In genomic region chr16:31342556-31342955, GRCm38 (mm10) we compare ENCODE assay signal across 14 mouse cellular contexts. TPM values are rescaled to one million over a fixed set of nuclear protein-coding genes. Genes with fewer than 3 reads are reported as not detected.
DNase-seq lines count a peak whose midpoint lies in the region; ATAC-seq and TF ChIP-seq lines count a peak whose summit lies in the region.
"Had no signal": no experiment of that assay in that cellular context is flagged by ENCODE, and none has a peak within 500 bp of the region (broad histone marks: within the 10 kb centered on the region; RNA-seq: fewer than 3 reads in every experiment).

No protein-coding gene starts in this region.

- H3K4me1 ChIP-seq in hindbrain, embryonic 11.5 days (replicated peaks; ENCODE audit: control insufficient read depth, insufficient read depth, low read length) = no peaks in the 10 kb centered on the region; the same call in 1 of the 2 replicates
- H3K4me1 ChIP-seq in hindbrain, embryonic 14.5 days (replicated peaks; ENCODE audit: control insufficient read depth, insufficient read depth, low read length) = peaks cover 9% of the 10 kb centered on the region; the same call in 1 of the 2 replicates
- no peaks in the 10 kb centered on the region for H3K4me1 ChIP-seq in midbrain, postnatal 0 days (ENCODE audit: insufficient read depth, low read length)
- H3K4me1 ChIP-seq in intestine, embryonic 16.5 days (ENCODE audit: control insufficient read depth, insufficient read depth, low read length) = peaks cover 3% of the 10 kb centered on the region; the same call in 1 of the 2 replicates
- 0 out of 2 replicates have a peak, but pooled peaks cover under 1% of the 10 kb centered on the region for H3K4me1 ChIP-seq in intestine, postnatal 0 days (replicated peaks; ENCODE audit: control insufficient read depth, insufficient read depth, low read length)

- DNase-seq in embryo, embryonic 10 days (ENCODE audit: low spot score) = peak; percentile 48
- no peak for DNase-seq in embryo, embryonic 10.5 days (ENCODE audit: low spot score)
- peak; percentile 43 for DNase-seq in hindbrain, embryonic 11.5 days (ENCODE audit: low spot score)
- no peak for DNase-seq in hindbrain, embryonic 14.5 days (ENCODE audit: low spot score)
- peak; percentile 38 for DNase-seq in forelimb bud, embryonic 11.5 days (ENCODE audit: low read depth, low spot score)
- DNase-seq in midbrain, postnatal 0 days (ENCODE audit: low spot score) = peak; percentile 22
- DNase-seq: adrenal gland, adult 2 months; kidney, postnatal 10 days; liver; lung, postnatal 10 days; spleen, adult 18-20 months had no signal

- no peaks in the 10 kb centered on the region for H3K36me3 ChIP-seq in hindbrain, embryonic 11.5 days (ENCODE audit: control insufficient read depth, insufficient read depth, low read length)
- H3K36me3 ChIP-seq in hindbrain, embryonic 14.5 days (replicated peaks; ENCODE audit: control insufficient read depth, insufficient read depth) = no peaks in the 10 kb centered on the region
- H3K36me3 ChIP-seq in midbrain, postnatal 0 days (ENCODE audit: insufficient read depth, low read length) = no peaks in the 10 kb centered on the region
- H3K36me3 ChIP-seq in intestine, embryonic 16.5 days (ENCODE audit: control insufficient read depth, insufficient read depth, low read length) = no peaks in the 10 kb centered on the region
- H3K36me3 ChIP-seq in intestine, postnatal 0 days (ENCODE audit: control insufficient read depth, insufficient read depth) = no peaks in the 10 kb centered on the region

- no peak overlapping the region for H3K4me2 ChIP-seq in hindbrain, embryonic 11.5 days (replicated peaks; ENCODE audit: low read depth, low read length)
- no peak overlapping the region for H3K4me2 ChIP-seq in hindbrain, embryonic 14.5 days (replicated peaks)
- H3K4me2 ChIP-seq in midbrain, postnatal 0 days (ENCODE audit: low read depth, low read length, poor library complexity, severe bottlenecking) = no peak overlapping the region
- H3K4me2 ChIP-seq in intestine, embryonic 16.5 days (ENCODE audit: low read depth, low read length) = no peak overlapping the region
- no peak overlapping the region for H3K4me2 ChIP-seq in intestine, postnatal 0 days (replicated peaks; ENCODE audit: low read depth)

- no peak for TF ChIP-seq CTCF in midbrain, postnatal 0 days (IDR thresholded peaks at IDR 0.05)
- TF ChIP-seq CTCF in intestine, postnatal 0 days (IDR thresholded peaks at IDR 0.05; ENCODE audit: low read depth) = no peak

- H3K9ac ChIP-seq in hindbrain, embryonic 11.5 days (ENCODE audit: low read depth, low read length) = peak overlapping the region; percentile 5; the same call in 1 of the 2 replicates
- H3K9ac ChIP-seq in hindbrain, embryonic 14.5 days = no peak overlapping the region
- no peak overlapping the region for H3K9ac ChIP-seq in midbrain, postnatal 0 days (replicated peaks; ENCODE audit: low read length, poor library complexity, severe bottlenecking)
- no peak overlapping the region for H3K9ac ChIP-seq in intestine, embryonic 16.5 days (ENCODE audit: low read depth, low read length)
- no peak overlapping the region for H3K9ac ChIP-seq in intestine, postnatal 0 days (ENCODE audit: low read depth, low read length)

- H3K4me3 ChIP-seq in hindbrain, embryonic 11.5 days (ENCODE audit: low read depth, low read length) = no peak overlapping the region
- H3K4me3 ChIP-seq in hindbrain, embryonic 14.5 days (replicated peaks; ENCODE audit: low read length) = no peak overlapping the region
- H3K4me3 ChIP-seq in midbrain, postnatal 0 days (ENCODE audit: low read depth, low read length) = no peak overlapping the region
- H3K4me3 ChIP-seq in intestine, embryonic 16.5 days (ENCODE audit: low read length) = no peak overlapping the region
- H3K4me3 ChIP-seq in intestine, postnatal 0 days (ENCODE audit: low read depth, low read length) = no peak overlapping the region

- no peaks in the 10 kb centered on the region for H3K27me3 ChIP-seq in hindbrain, embryonic 11.5 days (ENCODE audit: control insufficient read depth, insufficient read depth, low read length)
- no peaks in the 10 kb centered on the region for H3K27me3 ChIP-seq in hindbrain, embryonic 14.5 days (ENCODE audit: control insufficient read depth, insufficient read depth, low read length)
- H3K27me3 ChIP-seq in midbrain, postnatal 0 days (ENCODE audit: insufficient read depth, low read length) = no peaks in the 10 kb centered on the region
- H3K27me3 ChIP-seq in intestine, embryonic 16.5 days (replicated peaks; ENCODE audit: control insufficient read depth, insufficient read depth, low read length) = no peaks in the 10 kb centered on the region
- H3K27me3 ChIP-seq in intestine, postnatal 0 days (replicated peaks; ENCODE audit: control insufficient read depth, insufficient read depth, low read length) = no peaks in the 10 kb centered on the region

- no peak overlapping the region; the same call in 1 of the 2 replicates for H3K27ac ChIP-seq in hindbrain, embryonic 11.5 days (ENCODE audit: low read depth, low read length)
- H3K27ac ChIP-seq in hindbrain, embryonic 14.5 days = no peak overlapping the region
- no peak overlapping the region for H3K27ac ChIP-seq in midbrain, postnatal 0 days (ENCODE audit: low read depth, low read length)
- H3K27ac ChIP-seq in intestine, embryonic 16.5 days (ENCODE audit: low read length) = no peak overlapping the region
- no peak overlapping the region for H3K27ac ChIP-seq in intestine, postnatal 0 days (ENCODE audit: low read depth, low read length)

- H3K9me3 ChIP-seq in hindbrain, embryonic 11.5 days (ENCODE audit: control insufficient read depth, low read length) = no peaks in the 10 kb centered on the region
- no peaks in the 10 kb centered on the region for H3K9me3 ChIP-seq in hindbrain, embryonic 14.5 days (ENCODE audit: control insufficient read depth, low read length)
- no peaks in the 10 kb centered on the region for H3K9me3 ChIP-seq in midbrain, postnatal 0 days (ENCODE audit: low read length)
- 0 out of 2 replicates have a peak, but pooled peaks cover 6% of the 10 kb centered on the region for H3K9me3 ChIP-seq in intestine, embryonic 16.5 days (ENCODE audit: control insufficient read depth, low read length)
- no peaks in the 10 kb centered on the region for H3K9me3 ChIP-seq in intestine, postnatal 0 days (ENCODE audit: control insufficient read depth)

- WGBS in hindbrain, embryonic 11.5 days = 17% methylated on average over 5 of the region's 5 CpGs
- 6% methylated on average over 5 of the region's 5 CpGs for WGBS in hindbrain, embryonic 14.5 days
- 19% methylated on average over 5 of the region's 5 CpGs for WGBS in midbrain, postnatal 0 days
- 31% methylated on average over 5 of the region's 5 CpGs for WGBS in intestine, embryonic 16.5 days
- 41% methylated on average over 5 of the region's 5 CpGs for WGBS in intestine, postnatal 0 days

- ATAC-seq in hindbrain, embryonic 11.5 days (ENCODE audit: low FRiP score) = peak; percentile 49; the same call in 1 of the 2 replicates
- ATAC-seq in hindbrain, embryonic 14.5 days (ENCODE audit: low FRiP score) = no peak
- no peak for ATAC-seq in midbrain, postnatal 0 days (ENCODE audit: low FRiP score)
- ATAC-seq in intestine, embryonic 16.5 days = no peak; the same call in 1 of the 2 replicates
- ATAC-seq in intestine, postnatal 0 days = no peak

RNA-seq across cellular contexts. Expression of gene Apod, which starts 27.9 kb away (rescaled TPM):
- 51.1 and 68.0 TPM in 2 replicates for polyA plus RNA-seq in hindbrain, embryonic 11.5 days (2014; fragmentation: Nextera tagmentation; extraction: Ambion mirVana)
- polyA plus RNA-seq in hindbrain, embryonic 14.5 days (2014; fragmentation: Nextera tagmentation; extraction: Ambion mirVana) = 73.7 and 76.7 TPM in 2 replicates
- total RNA-seq in midbrain, postnatal 0 days (2014; rRNA removed) = 79.0 and 97.3 TPM in 2 replicates
- polyA plus RNA-seq in midbrain, postnatal 0 days (2015; fragmentation: Nextera tagmentation; extraction: Ambion mirVana) = 226 and 252 TPM in 2 replicates
- polyA plus RNA-seq in intestine, embryonic 16.5 days (2015; fragmentation: Nextera tagmentation; extraction: Ambion mirVana) = 0.82 and 0.83 TPM in 2 replicates
- 0.50 and 0.77 TPM in 2 replicates for polyA plus RNA-seq in intestine, postnatal 0 days (2015; fragmentation: Nextera tagmentation; extraction: Ambion mirVana)
- total RNA-seq: MEL had no signal

Comparison
In these comparisons a context has a peak if more than half of its experiments do, and no peak if none do; other contexts are left out.
1. DNase-seq: peak in embryo, embryonic 10 days (single experiment), hindbrain, embryonic 11.5 days (single experiment), forelimb bud, embryonic 11.5 days (single experiment) and midbrain, postnatal 0 days (single experiment); none in embryo, embryonic 10.5 days (single experiment) and hindbrain, embryonic 14.5 days (single experiment).
2. RNA of gene Apod, which starts 27.9 kb away (polyA plus RNA-seq): 226 to 252 TPM in midbrain, postnatal 0 days, 73.7 to 76.7 TPM in hindbrain, embryonic 14.5 days and 51.1 to 68.0 TPM in hindbrain, embryonic 11.5 days; 0.82 to 0.83 TPM in intestine, embryonic 16.5 days and 0.50 to 0.77 TPM in intestine, postnatal 0 days; every median in the first group is over 10 times any median in the second.